Mouse (Mus musculus) spleen, postnatal 14 days (tissue): ENCODE measurements around the gene Rnf225.
"Not testable (repeated sequence)": the region's sequence is repeated elsewhere in the genome, so short reads cannot be mapped to it uniquely, and the experiment has no call there.

Experiments used
- DNase-seq, 2 experiments: peaks; one replicate each; pipeline ENCODE4 v3.0.0; 2021 to 2022; ENCODE audit warnings: low spot score in 2 of 2

Gene Rnf225

DNA sequence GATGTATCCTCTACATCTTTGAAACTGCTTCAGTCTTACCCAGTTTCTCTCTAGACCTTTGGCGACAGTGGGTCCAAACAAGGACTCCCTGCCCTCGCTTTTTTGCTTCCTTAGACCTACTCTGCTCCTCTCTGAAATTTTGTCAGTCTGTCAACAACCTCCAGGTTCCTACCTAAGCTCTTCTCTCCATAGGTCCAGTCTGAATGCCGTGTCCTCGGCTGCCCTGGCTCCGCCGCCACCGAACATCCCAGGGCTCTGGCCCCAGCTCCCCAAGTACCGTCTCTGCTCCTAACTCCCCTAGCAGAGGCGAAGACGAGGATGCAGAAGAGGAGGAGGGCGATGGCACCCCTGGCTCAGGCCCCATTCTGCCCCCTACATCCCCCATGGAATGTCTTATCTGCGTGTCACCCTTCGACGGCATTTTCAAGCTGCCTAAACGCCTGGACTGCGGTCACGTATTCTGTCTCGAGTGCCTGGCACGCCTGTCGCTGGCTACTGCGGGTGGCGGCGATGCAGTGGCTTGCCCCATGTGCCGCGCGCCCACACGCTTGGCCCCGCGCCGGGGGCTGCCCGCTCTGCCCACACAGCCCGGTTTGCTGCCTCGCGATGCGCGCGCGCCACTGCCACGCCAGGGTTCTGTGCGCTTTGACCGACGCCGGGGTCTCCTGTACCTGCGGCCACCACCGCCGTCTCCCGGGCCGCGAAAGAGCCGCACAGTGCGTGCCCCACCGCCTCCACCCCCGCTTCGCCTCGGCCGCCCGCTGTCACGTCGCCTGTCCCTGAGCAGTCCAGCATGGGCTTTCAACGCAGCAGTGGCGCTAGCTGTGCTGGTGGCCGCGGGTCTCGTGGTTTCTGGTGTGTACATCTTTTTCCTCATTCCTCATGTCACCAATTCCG lies 725 bp downstream of the Rnf225 start:
- DNase-seq = no peak

DNA sequence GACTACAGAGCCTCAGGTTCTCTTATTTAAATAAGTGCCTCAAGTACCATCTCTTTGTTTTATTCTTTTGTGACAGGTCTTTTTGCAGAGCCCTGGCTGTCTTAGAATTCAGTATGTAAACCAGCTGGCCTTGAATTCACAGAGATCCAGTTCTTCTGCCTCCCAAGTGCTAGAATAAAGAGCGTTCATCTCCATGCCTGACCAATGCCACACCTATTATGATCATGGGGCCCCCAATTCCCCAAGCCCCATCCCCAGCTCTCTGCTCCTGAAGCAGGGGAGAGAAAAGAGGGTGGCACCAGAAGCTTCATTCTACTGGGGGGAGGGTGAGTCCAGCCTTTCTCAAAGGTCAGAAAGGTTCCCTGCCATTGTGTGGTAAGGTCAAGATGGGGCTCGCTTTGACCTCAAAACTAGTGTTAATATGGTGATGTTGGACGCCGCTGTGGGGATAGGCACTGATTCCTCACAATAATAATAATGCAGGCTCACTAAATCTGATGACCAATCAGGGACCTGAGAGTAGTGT lies 6.5 kb downstream of the Rnf225 start:
- no peak for DNase-seq

GRCm38 (mm10) chr7:12934808-12935207 lies 7.6 kb downstream of the Rnf225 start:
- DNase-seq = no peak

- not testable (repeated sequence) for DNase-seq
Measured at GRCm38 (mm10) chr7:12937254-12937803, 10.1 kb downstream of the Rnf225 start.

DNA sequence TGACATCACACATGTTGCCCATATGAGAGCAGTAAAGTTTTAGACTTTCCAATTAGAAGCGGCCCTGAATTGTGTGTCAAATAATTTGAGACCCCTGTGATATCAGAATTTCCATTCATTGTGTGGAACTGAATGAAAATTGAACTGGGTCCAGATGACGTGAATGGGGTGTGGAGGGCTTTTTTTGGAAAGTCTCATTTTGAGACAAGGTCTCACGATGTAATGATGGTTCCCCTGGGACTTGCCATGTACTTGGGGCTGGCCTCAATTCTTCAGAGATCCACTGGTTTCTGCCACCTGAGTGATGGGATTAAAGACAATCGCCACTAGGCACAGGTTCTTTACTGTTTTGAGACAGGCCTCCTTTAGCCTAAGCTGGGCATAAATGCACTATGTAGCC lies 13.4 kb downstream of the Rnf225 start:
- no peak for DNase-seq

DNA sequence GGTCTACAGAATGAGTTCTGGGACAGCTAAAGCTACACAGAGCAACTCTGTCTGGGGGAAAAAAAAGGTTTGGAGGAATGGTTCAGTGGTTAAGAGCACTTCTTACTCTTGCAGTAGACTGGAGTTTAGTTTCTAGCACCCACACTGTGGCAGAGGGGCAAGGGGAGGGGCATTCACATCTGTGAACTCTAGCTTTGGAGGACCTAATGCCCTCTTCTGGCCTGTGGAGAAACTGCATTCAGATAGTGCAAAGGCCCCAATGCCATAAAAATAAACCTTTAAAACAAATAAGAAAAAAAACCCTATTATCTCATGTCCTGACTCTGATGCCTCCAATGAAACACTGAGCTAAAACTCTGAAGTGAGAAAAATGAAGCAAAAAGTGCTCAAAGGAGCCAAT lies 16.3 kb downstream of the Rnf225 start:
- no peak for DNase-seq

DNA sequence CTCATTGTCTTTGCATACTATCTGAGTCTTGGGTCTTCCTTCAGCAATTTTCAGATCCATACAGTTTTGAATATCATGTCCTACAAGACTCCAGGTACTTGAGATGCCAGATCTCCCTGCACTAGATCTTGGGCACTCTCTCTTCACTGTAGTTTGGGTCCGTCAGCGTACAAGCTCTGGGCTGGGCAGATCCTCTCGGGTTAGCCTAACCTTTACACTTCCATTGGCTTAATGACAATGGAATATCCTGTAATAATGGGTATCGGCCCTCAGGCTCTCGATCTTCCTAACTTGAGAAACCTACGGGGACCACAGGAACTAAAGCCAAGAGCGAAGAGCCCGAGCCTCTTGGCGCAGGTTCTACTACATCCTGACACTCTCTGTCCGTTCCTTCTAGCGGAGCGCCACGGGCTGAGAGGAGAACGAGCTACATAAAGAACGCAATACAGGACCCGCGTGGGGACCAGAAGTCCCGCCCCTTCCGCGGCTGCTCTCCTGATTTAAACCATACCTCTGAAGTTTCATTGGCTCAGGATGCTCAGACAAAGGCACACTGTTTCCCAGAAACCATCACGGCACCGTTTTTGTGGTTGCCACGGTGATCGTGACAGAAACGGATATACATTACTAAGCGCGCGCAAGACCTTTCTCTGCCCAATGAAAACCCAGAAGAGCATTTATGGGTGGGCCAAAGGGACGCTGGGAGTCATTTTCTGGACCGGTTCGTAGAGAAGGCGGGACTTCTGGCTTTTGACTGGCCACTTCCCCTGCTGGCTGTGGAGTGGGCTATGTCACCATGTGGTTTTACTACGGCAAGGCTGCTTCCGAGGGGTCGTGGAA lies 22.0 kb downstream of the Rnf225 start:
- DNase-seq = peak; percentile 80 to 84

- no peak for DNase-seq
Measured at GRCm38 (mm10) chr7:12949872-12950229, 22.6 kb downstream of the Rnf225 start.

DNA sequence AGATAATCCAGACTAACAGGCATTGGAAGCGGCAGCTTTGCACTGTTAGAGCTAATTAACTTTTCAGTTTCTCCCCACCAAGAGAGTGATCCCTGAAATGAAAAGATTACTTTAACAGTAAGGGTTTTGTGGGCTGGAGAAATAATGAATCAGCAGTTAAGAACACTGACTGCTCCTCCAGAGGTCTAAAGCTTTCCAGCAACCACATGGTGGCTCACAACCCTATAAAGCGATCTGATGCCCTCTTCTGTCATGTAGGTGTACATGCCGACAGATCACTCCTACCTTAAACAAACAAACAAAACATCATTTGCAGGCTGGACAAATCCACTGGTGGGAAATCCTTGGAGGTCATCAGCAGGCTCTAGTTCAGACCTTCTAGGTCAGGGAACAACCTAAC lies 27.7 kb downstream of the Rnf225 start:
- DNase-seq = no peak

DNA sequence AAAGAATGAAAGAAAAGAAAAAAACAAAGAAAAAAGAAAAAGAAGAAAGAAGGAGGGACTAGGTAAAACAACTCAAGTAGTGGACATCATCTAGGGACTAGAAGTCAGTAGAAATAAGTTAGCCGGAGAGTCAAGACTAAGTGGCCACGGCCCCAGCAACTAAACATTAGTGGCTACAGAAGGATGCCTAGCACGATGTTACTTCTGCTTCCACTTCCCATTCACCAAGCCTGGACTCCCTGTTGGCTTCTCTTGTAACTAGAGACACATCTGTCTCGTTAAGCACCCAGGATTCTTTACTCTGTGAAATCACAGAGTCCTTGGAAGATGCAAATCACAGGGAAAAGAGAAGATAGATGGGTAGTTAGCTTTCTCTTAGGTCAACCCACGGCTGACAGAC lies 30.3 kb downstream of the Rnf225 start:
- DNase-seq = no peak

DNA sequence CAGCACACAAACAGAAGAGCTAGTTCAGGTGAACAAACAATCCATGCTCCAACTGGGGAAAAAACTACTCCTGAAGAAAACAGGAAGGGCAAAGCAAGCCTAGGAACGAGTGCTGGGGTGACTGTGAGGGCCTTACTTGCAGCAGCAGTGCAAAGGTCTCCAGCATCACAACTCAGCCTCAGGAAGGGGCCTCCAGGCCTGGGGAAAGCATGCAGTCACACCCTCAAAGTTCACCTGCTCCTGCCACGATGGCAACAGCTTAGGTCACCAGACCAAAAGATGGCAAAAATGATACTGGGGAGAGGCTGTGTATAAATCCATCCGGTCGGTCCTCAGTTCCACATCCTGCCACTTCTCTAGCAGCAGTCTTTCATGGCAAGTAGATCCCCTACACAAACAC lies 31.7 kb downstream of the Rnf225 start:
- DNase-seq = no peak

DNA sequence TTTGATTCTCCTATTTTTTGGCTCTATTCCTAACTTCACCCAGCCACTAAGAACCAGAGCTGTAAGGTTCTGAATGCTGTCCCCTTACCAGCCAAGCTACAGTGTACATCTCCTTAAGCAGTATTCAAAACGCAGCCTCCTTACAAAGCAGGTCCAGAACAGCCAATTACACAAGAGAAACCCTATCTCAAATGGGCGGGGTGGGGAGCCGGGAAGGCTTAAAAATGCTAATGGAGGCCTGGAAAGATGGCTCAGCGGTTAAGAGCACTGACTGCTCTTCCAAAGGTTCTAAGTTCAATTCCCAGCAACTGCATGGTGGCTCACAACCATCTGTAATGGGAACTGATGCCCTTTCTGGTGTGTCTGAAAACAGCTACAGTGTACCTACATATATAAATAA lies 32.5 kb downstream of the Rnf225 start:
- DNase-seq = no peak

- peak in 1 of 2 experiments; percentile 40 for DNase-seq
Measured at GRCm38 (mm10) chr7:12961511-12962141, 34.4 kb downstream of the Rnf225 start.

- DNase-seq = peak; percentile 69 to 78
Measured at GRCm38 (mm10) chr7:12965678-12966091, 38.5 kb downstream of the Rnf225 start, which contains the start of gene Zfp324. Zfp324 (plus strand) TSS chr7:12965838.

- peak; percentile 49 to 56 for DNase-seq
Measured at GRCm38 (mm10) chr7:12966104-12966845, 39.1 kb downstream of the Rnf225 start.

DNA sequence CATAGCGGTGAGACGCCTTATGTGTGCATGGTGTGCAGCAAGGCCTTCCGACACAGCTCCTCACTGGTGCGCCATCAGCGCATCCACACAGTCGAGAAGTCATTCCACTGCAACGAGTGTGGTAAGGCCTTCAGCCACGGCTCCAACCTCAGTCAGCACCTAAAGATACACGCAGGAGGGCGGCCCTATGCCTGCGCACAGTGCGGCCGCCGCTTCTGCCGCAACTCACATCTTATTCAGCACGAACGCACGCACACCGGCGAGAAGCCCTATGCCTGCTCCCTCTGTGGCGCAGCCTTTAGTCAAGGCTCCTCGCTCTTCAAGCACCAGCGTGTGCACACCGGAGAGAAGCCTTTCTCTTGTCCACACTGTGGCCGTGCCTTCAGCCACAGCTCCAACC lies 43.7 kb downstream of the Rnf225 start:
- no peak for DNase-seq

- peak; percentile 92 to 95 for DNase-seq
Measured at GRCm38 (mm10) chr7:12977682-12978389, 50.6 kb downstream of the Rnf225 start, which contains the start of gene Zfp446. Zfp446 (plus strand) TSS chr7:12977848.

GRCm38 (mm10) chr7:12978931-12979722 lies 51.9 kb downstream of the Rnf225 start:
- no peak for DNase-seq

DNA sequence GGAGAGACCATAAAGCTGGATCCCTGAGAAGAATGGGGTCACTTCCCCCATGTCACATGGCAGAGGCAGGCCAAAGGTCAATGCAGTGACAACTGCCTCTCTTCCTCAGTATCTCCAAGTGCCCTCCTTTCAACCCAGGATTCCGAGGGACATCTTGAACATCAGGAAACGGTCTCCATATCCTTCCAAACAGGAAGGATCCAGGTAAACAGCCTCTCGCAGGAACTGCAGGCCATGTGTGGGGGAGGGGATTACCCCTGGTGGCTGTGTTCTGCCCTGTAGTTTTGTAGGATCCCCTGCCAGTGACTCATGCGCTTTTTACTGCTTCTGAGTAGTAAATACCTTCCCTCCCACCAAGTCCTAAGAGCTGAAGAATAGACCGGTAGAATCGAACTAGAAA lies 52.6 kb downstream of the Rnf225 start:
- DNase-seq = no peak
